Mouse (Mus musculus): ENCODE data around the gene Arvcf. TPM values are rescaled to one million over a fixed set of nuclear protein-coding genes. Genes with fewer than 3 reads are reported as not detected.

The Arvcf gene
- polyA plus RNA-seq, 1 experiment from 2014 or later = 115 TPM

GRCm38 (mm10) chr16:18417491-18417890 lies 69.5 kb downstream of the Arvcf start:
- no peak for ATAC-seq (ENCODE audit: low FRiP score)
- WGBS = 86% methylated on average over 5 of the region's 5 CpGs
- Histone ChIP-seq H3K27me3 (no peaks in the 10 kb centered on the region), H3K4me1 (0 out of 2 replicates have a peak, but pooled peaks cover 4% of the 10 kb centered on the region), H3K4me2 (no peak overlapping the region), H3K27ac (no peak overlapping the region), H3K36me3 (replicated peaks) (peaks cover 18% of the 10 kb centered on the region), H3K9me3 (no peaks in the 10 kb centered on the region), H3K4me3 (replicated peaks) (no peak overlapping the region), H3K9ac (no peak overlapping the region)

- Histone ChIP-seq H3K4me3 (replicated peaks) (no peak overlapping the region), H3K4me1 (peaks cover 5% of the 10 kb centered on the region; the same call in 1 of the 2 replicates), H3K9me3 (no peaks in the 10 kb centered on the region), H3K9ac (no peak overlapping the region), H3K4me2 (no peak overlapping the region), H3K36me3 (replicated peaks) (peaks cover 24% of the 10 kb centered on the region), H3K27ac (no peak overlapping the region), H3K27me3 (no peaks in the 10 kb centered on the region)
- ATAC-seq (ENCODE audit: low FRiP score) = no peak
- WGBS = 81% methylated on average over 4 of the region's 4 CpGs
Observed at GRCm38 (mm10) chr16:18418756-18419602, 71.0 kb downstream of the Arvcf start.

- WGBS = 85% methylated on average over 1 of the region's 1 CpGs
- peaks cover 24% of the 10 kb centered on the region for H3K36me3 ChIP-seq (replicated peaks)
Observed at GRCm38 (mm10) chr16:18419603-18420026, 71.6 kb downstream of the Arvcf start.

GRCm38 (mm10) chr16:18420571-18420970 lies 72.6 kb downstream of the Arvcf start:
- Histone ChIP-seq H3K36me3 (replicated peaks) (peaks cover 20% of the 10 kb centered on the region), H3K27ac (no peak overlapping the region), H3K4me2 (no peak overlapping the region), H3K4me1 (peaks cover 21% of the 10 kb centered on the region), H3K4me3 (replicated peaks) (no peak overlapping the region), H3K27me3 (no peaks in the 10 kb centered on the region), H3K9me3 (no peaks in the 10 kb centered on the region), H3K9ac (no peak overlapping the region)
- ATAC-seq (ENCODE audit: low FRiP score) = no peak
- WGBS = 76% methylated on average over 3 of the region's 3 CpGs

More at GRCm38 (mm10) chr16:18419603-18420026, 71.6 kb downstream of the Arvcf start:
- Histone ChIP-seq H3K27ac (no peak overlapping the region), H3K4me2 (no peak overlapping the region), H3K4me3 (replicated peaks) (no peak overlapping the region), H3K9ac (no peak overlapping the region), H3K4me1 (peaks cover 12% of the 10 kb centered on the region), H3K9me3 (no peaks in the 10 kb centered on the region), H3K27me3 (no peaks in the 10 kb centered on the region)
- ATAC-seq (ENCODE audit: low FRiP score) = no peak

- peaks cover 32% of the 10 kb centered on the region for H3K4me1 ChIP-seq
- H3K27ac ChIP-seq = no peak overlapping the region
- H3K9ac ChIP-seq = no peak overlapping the region
- ATAC-seq (ENCODE audit: low FRiP score) = no peak
- H3K4me3 ChIP-seq (replicated peaks) = no peak overlapping the region
- WGBS = 87% methylated on average over 7 of the region's 7 CpGs
- H3K36me3 ChIP-seq (replicated peaks) = peaks cover 12% of the 10 kb centered on the region
- no peaks in the 10 kb centered on the region for H3K9me3 ChIP-seq
- H3K27me3 ChIP-seq = no peaks in the 10 kb centered on the region
- H3K4me2 ChIP-seq = no peak overlapping the region
Observed at GRCm38 (mm10) chr16:18423203-18423914, 75.4 kb downstream of the Arvcf start.

DNA sequence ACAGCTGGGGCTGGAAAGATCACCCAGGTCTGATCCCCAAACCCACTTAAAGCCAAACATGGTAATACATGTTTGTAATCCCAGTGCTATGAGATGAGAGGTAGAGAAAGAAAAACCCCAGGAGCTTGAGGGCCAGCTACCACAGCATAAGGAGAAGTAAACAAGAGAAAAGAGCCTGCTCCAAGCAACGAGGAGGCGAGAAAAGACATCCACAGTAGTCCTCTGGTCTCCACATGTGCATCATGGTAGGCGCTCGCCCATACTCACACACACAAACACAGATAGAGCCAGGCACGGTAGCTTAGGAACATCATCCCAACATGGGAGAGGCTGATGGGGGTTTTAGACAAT lies 75.9 kb downstream of the Arvcf start:
- Histone ChIP-seq H3K4me3 (replicated peaks) (no peak overlapping the region), H3K4me2 (no peak overlapping the region), H3K27ac (no peak overlapping the region), H3K36me3 (replicated peaks) (peaks cover 11% of the 10 kb centered on the region), H3K4me1 (peaks cover 32% of the 10 kb centered on the region), H3K9me3 (no peaks in the 10 kb centered on the region), H3K9ac (no peak overlapping the region), H3K27me3 (no peaks in the 10 kb centered on the region)
- 96% methylated on average over 5 of the region's 5 CpGs for WGBS
- ATAC-seq (ENCODE audit: low FRiP score) = no peak

- H3K9ac ChIP-seq = no peak overlapping the region
- H3K27me3 ChIP-seq = no peaks in the 10 kb centered on the region
- no peak overlapping the region for H3K4me2 ChIP-seq
- peaks cover 32% of the 10 kb centered on the region for H3K4me1 ChIP-seq
- no peaks in the 10 kb centered on the region for H3K9me3 ChIP-seq
- 81% methylated on average over 11 of the region's 11 CpGs for WGBS
- H3K36me3 ChIP-seq (replicated peaks) = peaks cover 11% of the 10 kb centered on the region
- no peak overlapping the region for H3K4me3 ChIP-seq (replicated peaks)
- no peak overlapping the region for H3K27ac ChIP-seq
- ATAC-seq (ENCODE audit: low FRiP score) = no peak
Observed at GRCm38 (mm10) chr16:18424364-18425045, 76.5 kb downstream of the Arvcf start.

- Histone ChIP-seq H3K9me3 (no peaks in the 10 kb centered on the region), H3K27ac (peak overlapping the region; percentile 36; the same call in 1 of the 2 replicates)
Observed at GRCm38 (mm10) chr16:18425475-18426214, 77.7 kb downstream of the Arvcf start.

DNA sequence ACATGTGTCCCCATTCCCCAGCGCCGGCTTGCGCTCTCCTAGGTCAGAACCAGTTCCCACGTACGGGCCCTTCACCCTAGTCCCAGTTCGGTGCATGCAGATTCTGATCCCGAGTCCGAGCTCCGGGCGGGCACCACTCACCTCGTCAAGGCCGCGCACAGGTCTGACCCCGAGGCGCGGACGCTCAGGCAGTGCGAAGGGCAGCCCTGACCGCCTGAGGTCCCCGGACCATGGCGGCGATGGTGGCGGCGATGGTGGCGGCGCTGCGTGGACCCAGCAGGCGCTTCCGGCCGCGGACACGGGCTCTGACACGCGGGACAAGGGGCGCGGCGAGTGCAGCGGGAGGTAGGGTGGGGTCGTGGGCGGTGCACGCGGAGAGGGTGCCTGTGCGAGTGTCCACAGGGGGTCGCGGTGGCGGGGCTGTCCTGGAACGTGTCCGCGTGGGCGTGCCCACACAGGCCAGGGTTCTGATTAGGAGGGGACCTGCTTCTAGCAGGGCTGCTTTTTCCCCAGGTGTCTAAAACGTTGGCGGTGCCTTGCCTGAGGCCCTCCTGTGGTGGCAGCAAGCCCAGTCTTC lies 78.3 kb downstream of the Arvcf start, which contains the start of gene Txnrd2:
Txnrd2 (plus strand) TSS at position 170 of the 577 bp plus-strand sequence.
- H3K4me2 ChIP-seq = peak within 1 kb of the TSS; percentile 76
- H3K36me3 ChIP-seq (replicated peaks) = peaks cover 11% of the 10 kb centered on the region
- ATAC-seq (ENCODE audit: low FRiP score) = peak; percentile 84
- H3K27me3 ChIP-seq = no peaks in the 10 kb centered on the region
- under 1% methylated on average over 52 of the region's 52 CpGs for WGBS
- H3K4me1 ChIP-seq = peaks cover 28% of the 10 kb centered on the region
- H3K4me3 ChIP-seq (replicated peaks) = peak within 1 kb of the TSS; percentile 89
- H3K9me3 ChIP-seq = no peaks in the 10 kb centered on the region
- H3K9ac ChIP-seq = peak within 1 kb of the TSS; percentile 86
- peak within 1 kb of the TSS; percentile 36 for H3K27ac ChIP-seq

More at GRCm38 (mm10) chr16:18425475-18426214, 77.7 kb downstream of the Arvcf start:
- H3K9ac ChIP-seq = peak overlapping the region; percentile 86
- peak overlapping the region; percentile 89 for H3K4me3 ChIP-seq (replicated peaks)
- peak; percentile 64; the same call in 1 of the 2 replicates for ATAC-seq (ENCODE audit: low FRiP score)
- H3K36me3 ChIP-seq (replicated peaks) = peaks cover 11% of the 10 kb centered on the region
- peaks cover 30% of the 10 kb centered on the region for H3K4me1 ChIP-seq
- H3K4me2 ChIP-seq = peak overlapping the region; percentile 76
- no peaks in the 10 kb centered on the region for H3K27me3 ChIP-seq
- WGBS = 27% methylated on average over 10 of the region's 10 CpGs

DNA sequence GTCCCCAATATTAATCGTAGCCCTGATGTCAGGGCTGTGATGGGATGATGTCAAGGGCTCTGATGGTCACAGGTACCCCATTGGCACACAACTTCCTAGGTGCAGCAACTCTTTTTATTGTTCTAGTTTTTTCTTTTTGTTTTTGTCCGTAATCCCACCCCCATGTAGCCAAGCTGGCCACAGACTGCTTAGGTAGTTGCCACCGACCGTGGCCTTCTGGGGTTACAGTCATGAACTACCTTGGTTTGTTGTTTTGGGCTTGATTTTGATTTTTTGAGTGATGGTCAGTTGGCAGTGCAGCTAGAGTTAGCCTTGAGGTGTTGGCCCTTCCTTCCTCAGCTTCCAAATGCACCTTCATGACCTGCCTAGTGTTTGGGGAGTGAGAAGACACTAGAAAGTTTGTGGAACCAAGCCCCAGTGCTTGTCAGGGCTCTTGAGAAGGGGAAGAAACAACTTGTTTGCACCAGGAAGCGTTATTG lies 78.9 kb downstream of the Arvcf start, which contains the start of gene Comt:
Comt (minus strand) TSS at position 51 of the 479 bp plus-strand sequence.
- no peak for ATAC-seq (ENCODE audit: low FRiP score)
- Histone ChIP-seq H3K4me2 (peak within 1 kb of the TSS; percentile 76), H3K4me3 (replicated peaks) (peak within 1 kb of the TSS; percentile 89), H3K9ac (peak within 1 kb of the TSS; percentile 86), H3K27me3 (no peaks in the 10 kb centered on the region), H3K9me3 (no peaks in the 10 kb centered on the region), H3K4me1 (peaks cover 28% of the 10 kb centered on the region), H3K36me3 (replicated peaks) (peaks cover 11% of the 10 kb centered on the region), H3K27ac (peak within 1 kb of the TSS; percentile 36)
- 51% methylated on average over 5 of the region's 5 CpGs for WGBS

DNA sequence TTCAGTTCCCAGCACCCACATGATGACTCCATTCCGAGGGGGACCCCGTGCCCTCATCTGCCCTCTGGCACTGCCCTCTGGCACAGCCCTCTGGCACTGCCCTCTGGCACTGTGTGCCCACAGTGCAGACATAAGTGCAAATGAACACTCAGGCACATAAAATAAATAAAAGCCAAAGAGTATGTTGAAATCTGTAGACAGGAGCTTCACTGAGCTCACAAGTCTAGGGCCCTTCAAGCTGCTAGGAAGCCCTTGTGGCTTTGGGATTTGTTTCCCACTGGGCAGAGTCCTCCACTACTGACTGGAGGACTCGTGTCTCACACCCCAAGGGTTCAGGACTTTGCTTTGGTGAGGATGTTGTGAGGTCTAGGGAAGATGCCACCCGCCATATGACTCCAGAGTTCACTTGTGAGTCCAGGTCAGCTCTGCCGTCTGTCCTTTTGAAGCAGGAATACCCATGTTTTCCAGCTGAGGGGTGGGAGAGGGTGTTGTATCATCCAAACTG lies 80.1 kb downstream of the Arvcf start:
- Histone ChIP-seq H3K9me3 (no peaks in the 10 kb centered on the region), H3K27ac (no peak overlapping the region), H3K9ac (no peak overlapping the region), H3K4me3 (replicated peaks) (no peak overlapping the region), H3K4me1 (peaks cover 28% of the 10 kb centered on the region), H3K27me3 (no peaks in the 10 kb centered on the region), H3K4me2 (no peak overlapping the region), H3K36me3 (replicated peaks) (peaks cover 4% of the 10 kb centered on the region; the same call in 1 of the 2 replicates)
- 84% methylated on average over 5 of the region's 5 CpGs for WGBS
- ATAC-seq (ENCODE audit: low FRiP score) = no peak
